Mouse (Mus musculus): ENCODE results near the gene Olfr1309.

GRCm38 (mm10) chr2:112024312-112024711 lies 34.2 kb upstream of the Olfr1309 start, which contains the start of gene Olfr1311:
- TF ChIP-seq CTCF (IDR thresholded peaks at IDR 0.05; ENCODE audit: borderline replicate concordance, extremely low read depth, insufficient read depth, insufficient read length) (no peak), POLR2A (IDR thresholded peaks at IDR 0.05; ENCODE audit: borderline replicate concordance, extremely low read depth, insufficient read depth, insufficient read length, poor library complexity, severe bottlenecking) (no peak)
